Mouse (Mus musculus) left cerebral cortex, postnatal 10 days (tissue): ENCODE data around the gene Lpp. TPM values are rescaled to one million over a fixed set of nuclear protein-coding genes. Genes with fewer than 3 reads are reported as not detected.

Source experiments
- DNase-seq, 2 experiments: peaks; one replicate each; pipeline ENCODE4 v3.0.0; 2021 to 2022; ENCODE audit warnings: low spot score in 2 of 2, mixed read lengths in 1 of 2; ENCODE audit errors: extremely low spot score in 1 of 2
- intact Hi-C: fragments of 180-260 bp; cut with DNase I; formaldehyde crosslinking; loops from one replicate; pipeline ENCODE4 v1.15.1; 2025
- total RNA-seq, 2 experiments: library from RNA; stranded (reverse); gene quantifications; 2 replicates each; pipeline ENCODE4 v1.2.3; 2021

Gene Lpp
- total RNA-seq, 2 experiments from 2014 or later = 8.8 to 9.8 TPM

GRCm38 (mm10) chr16:24428742-24429141 lies 35.4 kb downstream of the Lpp start:
- no peak for DNase-seq
- intact Hi-C loops = no loop called here

- no peak for DNase-seq
- intact Hi-C loops = no loop called here
Observed at GRCm38 (mm10) chr16:24429691-24430090, 36.4 kb downstream of the Lpp start.

- no peak for DNase-seq
- intact Hi-C loops = no loop called here
Observed at GRCm38 (mm10) chr16:24431808-24432207, 38.5 kb downstream of the Lpp start.

GRCm38 (mm10) chr16:24433563-24433962 lies 40.3 kb downstream of the Lpp start:
- no peak for DNase-seq
- intact Hi-C loops = no loop called here

- no peak for DNase-seq
- intact Hi-C loops = no loop called here
Observed at GRCm38 (mm10) chr16:24434026-24434425, 40.7 kb downstream of the Lpp start.

- no peak for DNase-seq
- intact Hi-C loops = no loop called here
Observed at GRCm38 (mm10) chr16:24434531-24435114, 41.3 kb downstream of the Lpp start.

- intact Hi-C loops = no loop called here
- DNase-seq = no peak
Observed at GRCm38 (mm10) chr16:24435115-24435553, 41.8 kb downstream of the Lpp start.

GRCm38 (mm10) chr16:24438438-24438837 lies 45.1 kb downstream of the Lpp start:
- intact Hi-C loops = no loop called here

GRCm38 (mm10) chr16:24441338-24441737 lies 48.0 kb downstream of the Lpp start:
- DNase-seq = no peak
- intact Hi-C loops = no loop called here

More at GRCm38 (mm10) chr16:24438438-24438837, 45.1 kb downstream of the Lpp start:
- DNase-seq = no peak

- intact Hi-C loops = no loop called here
- no peak for DNase-seq
Observed at GRCm38 (mm10) chr16:24442500-24443122, 49.3 kb downstream of the Lpp start.

GRCm38 (mm10) chr16:24443123-24443515 lies 49.8 kb downstream of the Lpp start:
- no peak for DNase-seq
- intact Hi-C loops = no loop called here

- intact Hi-C loops = no loop called here
- no peak for DNase-seq
Observed at GRCm38 (mm10) chr16:24443555-24443954, 50.2 kb downstream of the Lpp start.

GRCm38 (mm10) chr16:24444818-24445217 lies 51.5 kb downstream of the Lpp start:
- intact Hi-C loops = no loop called here

GRCm38 (mm10) chr16:24445473-24445872 lies 52.2 kb downstream of the Lpp start:
- intact Hi-C loops = no loop called here
- no peak for DNase-seq

More at GRCm38 (mm10) chr16:24444818-24445217, 51.5 kb downstream of the Lpp start:
- no peak for DNase-seq

GRCm38 (mm10) chr16:24446449-24446848 lies 53.1 kb downstream of the Lpp start:
- intact Hi-C loops = no loop called here
- no peak for DNase-seq

- DNase-seq = no peak
- intact Hi-C loops = no loop called here
Observed at GRCm38 (mm10) chr16:24447666-24448492, 54.6 kb downstream of the Lpp start.

GRCm38 (mm10) chr16:24448493-24448845 lies 55.2 kb downstream of the Lpp start:
- intact Hi-C loops = no loop called here

GRCm38 (mm10) chr16:24449806-24450205 lies 56.5 kb downstream of the Lpp start:
- DNase-seq = no peak
- intact Hi-C loops = no loop called here

More at GRCm38 (mm10) chr16:24448493-24448845, 55.2 kb downstream of the Lpp start:
- no peak for DNase-seq

- intact Hi-C loops = no loop called here
- DNase-seq = no peak
Observed at GRCm38 (mm10) chr16:24450256-24450655, 56.9 kb downstream of the Lpp start.

GRCm38 (mm10) chr16:24451123-24451522 lies 57.8 kb downstream of the Lpp start:
- no peak for DNase-seq
- intact Hi-C loops = no loop called here
